Comparison of ENCODE assay signal across 11 mouse cellular contexts in genomic region chr4:104987631-104988030, GRCm38 (mm10).
"Had no signal": no experiment of that assay in that cellular context is flagged by ENCODE, and none has a peak within 500 bp of the region (broad histone marks: within the 10 kb centered on the region; RNA-seq: fewer than 3 reads in every experiment).

No protein-coding gene starts in this region.

- H3K4me1 ChIP-seq: limb, embryonic 10.5 days; liver, embryonic 13.5 days; lung, embryonic 15.5 days; midbrain, embryonic 12.5 days had no signal

- H3K27me3 ChIP-seq: liver, embryonic 13.5 days; lung, embryonic 15.5 days; midbrain, embryonic 12.5 days had no signal

- H3K36me3 ChIP-seq: limb, embryonic 10.5 days; liver, embryonic 13.5 days; lung, embryonic 15.5 days; midbrain, embryonic 12.5 days had no signal

- H3K4me2 ChIP-seq: liver, embryonic 13.5 days; lung, embryonic 15.5 days; midbrain, embryonic 12.5 days had no signal

- H3K4me3 ChIP-seq: layer of hippocampus, adult 2 months; limb, embryonic 10.5 days; liver, embryonic 13.5 days; lung, embryonic 15.5 days; midbrain, embryonic 12.5 days had no signal

- H3K27ac ChIP-seq: layer of hippocampus, adult 2 months; limb, embryonic 10.5 days; liver, embryonic 13.5 days; lung, embryonic 15.5 days; macrophage; midbrain, embryonic 12.5 days had no signal

- DNase-seq: liver, embryonic 13.5 days; liver, postnatal 0 days; lung, postnatal 14 days; right cerebral cortex, adult 18-20 months; right cerebral cortex, postnatal 25 days; thymus, postnatal 36 days had no signal
